Mouse (Mus musculus): ENCODE measurements around the gene BC100530. TPM values are rescaled to one million over a fixed set of nuclear protein-coding genes. Genes with fewer than 3 reads are reported as not detected.
"Not testable (repeated sequence)": the region's sequence is repeated elsewhere in the genome, so short reads cannot be mapped to it uniquely, and the experiment has no call there.

The BC100530 gene
- polyA plus RNA-seq (2014; fragmentation: Nextera tagmentation; extraction: Ambion mirVana), result 0.37 TPM in 1 of 2 replicates, not detected in the other

GRCm38 (mm10) chr16:36367648-36368047 is at the start of gene BC100530:
Gene BC100530, minus strand, starts transcription at chr16:36367748.
- not testable (repeated sequence) for DNase-seq; H3K4me2 ChIP-seq (ENCODE audit: low read length); H3K27me3 ChIP-seq (ENCODE audit: control insufficient read depth, insufficient read depth, low read length); H3K9ac ChIP-seq (replicated peaks; ENCODE audit: low read length); ATAC-seq (ENCODE audit: low FRiP score, low TSS enrichment); H3K4me1 ChIP-seq (ENCODE audit: control insufficient read depth, insufficient read depth, low read length); H3K9me3 ChIP-seq (ENCODE audit: control insufficient read depth, low read length); H3K27ac ChIP-seq (replicated peaks; ENCODE audit: low read depth, low read length); H3K36me3 ChIP-seq (ENCODE audit: control insufficient read depth, insufficient read depth, low read length); H3K4me3 ChIP-seq (replicated peaks; ENCODE audit: low read depth, low read length)
- WGBS, result 86% methylated on average over 3 of the region's 3 CpGs

DNA sequence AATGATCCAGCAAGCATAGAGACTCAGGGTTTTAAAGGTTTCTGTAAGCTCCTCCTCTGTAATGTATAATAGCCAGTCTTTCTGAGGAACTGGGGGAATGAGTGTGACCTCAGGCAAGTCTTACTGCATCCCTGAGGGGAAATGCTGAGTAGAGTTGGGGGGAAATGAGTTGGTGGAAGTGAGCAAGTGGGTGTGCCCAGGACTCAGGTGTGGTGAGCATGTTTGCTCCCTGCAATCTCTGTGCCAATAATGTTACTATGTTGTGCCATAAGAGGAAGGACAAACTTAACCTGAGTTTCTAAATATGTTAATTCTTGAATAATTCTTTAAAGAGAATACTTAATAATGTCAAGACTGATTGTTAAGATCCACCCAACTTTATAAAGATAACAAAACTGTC is 40.8 kb upstream of the BC100530 start, which contains the start of gene Stfa2:
Stfa2 (minus strand) TSS at position 101 of the 400 bp plus-strand sequence.
- H3K9ac ChIP-seq (replicated peaks; ENCODE audit: low read length), result no peak within 1 kb of the TSS
- no peaks in the 10 kb centered on the region for H3K9me3 ChIP-seq (ENCODE audit: control insufficient read depth, low read length)
- no peak within 1 kb of the TSS for H3K4me2 ChIP-seq (ENCODE audit: low read length)
- no peak for ATAC-seq (ENCODE audit: low FRiP score, low TSS enrichment)
- no peaks in the 10 kb centered on the region for H3K4me1 ChIP-seq (ENCODE audit: control insufficient read depth, insufficient read depth, low read length)
- no peak for DNase-seq
- H3K27me3 ChIP-seq (ENCODE audit: control insufficient read depth, insufficient read depth, low read length), result no peaks in the 10 kb centered on the region
- H3K27ac ChIP-seq (replicated peaks; ENCODE audit: low read depth, low read length), result no peak within 1 kb of the TSS
- H3K4me3 ChIP-seq (replicated peaks; ENCODE audit: low read depth, low read length), result no peak within 1 kb of the TSS
- H3K36me3 ChIP-seq (ENCODE audit: control insufficient read depth, insufficient read depth, low read length), result no peaks in the 10 kb centered on the region

- H3K27ac ChIP-seq (replicated peaks; ENCODE audit: low read depth, low read length), result no peak overlapping the region
- H3K4me3 ChIP-seq (replicated peaks; ENCODE audit: low read depth, low read length), result no peak overlapping the region
- 31% methylated on average over 4 of the region's 4 CpGs for WGBS
Observed at GRCm38 (mm10) chr16:36389060-36389459, 21.5 kb upstream of the BC100530 start.

DNA sequence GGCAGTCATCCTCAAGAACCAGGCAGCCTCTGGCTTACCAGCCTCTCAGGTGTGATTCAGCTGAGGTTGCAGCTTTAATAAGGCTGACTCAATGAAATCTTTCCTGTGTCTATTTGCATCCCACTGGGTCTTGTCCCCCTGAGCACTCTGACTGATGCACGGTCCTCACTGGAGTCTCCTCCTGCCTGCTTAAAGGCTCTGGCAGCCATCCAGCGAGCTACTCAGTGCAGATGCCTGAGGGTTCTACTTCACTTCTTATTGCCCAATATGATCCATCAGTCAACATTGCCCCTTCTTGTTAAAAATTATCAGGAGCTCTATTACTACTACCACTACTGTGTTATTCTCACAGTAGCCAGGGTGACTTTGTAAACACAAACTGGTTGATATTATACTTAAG is 30.4 kb downstream of the BC100530 start:
- no peaks in the 10 kb centered on the region for H3K4me1 ChIP-seq (ENCODE audit: control insufficient read depth, insufficient read depth, low read length)
- ATAC-seq (ENCODE audit: low FRiP score, low TSS enrichment) (no peak), DNase-seq (peak; percentile 6)
- H3K9ac ChIP-seq (replicated peaks; ENCODE audit: low read length), result no peak overlapping the region
- H3K27me3 ChIP-seq (ENCODE audit: control insufficient read depth, insufficient read depth, low read length), result no peaks in the 10 kb centered on the region
- H3K27ac ChIP-seq (replicated peaks; ENCODE audit: low read depth, low read length), result no peak overlapping the region
- H3K4me3 ChIP-seq (replicated peaks; ENCODE audit: low read depth, low read length), result no peak overlapping the region
- no peak overlapping the region for H3K4me2 ChIP-seq (ENCODE audit: low read length)
- no peaks in the 10 kb centered on the region for H3K36me3 ChIP-seq (ENCODE audit: control insufficient read depth, insufficient read depth, low read length)
- WGBS, result 74% methylated on average over 2 of the region's 2 CpGs
- H3K9me3 ChIP-seq (ENCODE audit: control insufficient read depth, low read length), result no peaks in the 10 kb centered on the region

More at GRCm38 (mm10) chr16:36389060-36389459, 21.5 kb upstream of the BC100530 start:
- Histone ChIP-seq H3K27me3 (ENCODE audit: control insufficient read depth, insufficient read depth, low read length) (no peaks in the 10 kb centered on the region), H3K4me2 (ENCODE audit: low read length) (no peak overlapping the region), H3K9ac (replicated peaks; ENCODE audit: low read length) (no peak overlapping the region), H3K9me3 (ENCODE audit: control insufficient read depth, low read length) (no peaks in the 10 kb centered on the region), H3K36me3 (ENCODE audit: control insufficient read depth, insufficient read depth, low read length) (no peaks in the 10 kb centered on the region), H3K4me1 (ENCODE audit: control insufficient read depth, insufficient read depth, low read length) (no peaks in the 10 kb centered on the region)
- no peak for DNase-seq
- ATAC-seq (ENCODE audit: low FRiP score, low TSS enrichment), result no peak

DNA sequence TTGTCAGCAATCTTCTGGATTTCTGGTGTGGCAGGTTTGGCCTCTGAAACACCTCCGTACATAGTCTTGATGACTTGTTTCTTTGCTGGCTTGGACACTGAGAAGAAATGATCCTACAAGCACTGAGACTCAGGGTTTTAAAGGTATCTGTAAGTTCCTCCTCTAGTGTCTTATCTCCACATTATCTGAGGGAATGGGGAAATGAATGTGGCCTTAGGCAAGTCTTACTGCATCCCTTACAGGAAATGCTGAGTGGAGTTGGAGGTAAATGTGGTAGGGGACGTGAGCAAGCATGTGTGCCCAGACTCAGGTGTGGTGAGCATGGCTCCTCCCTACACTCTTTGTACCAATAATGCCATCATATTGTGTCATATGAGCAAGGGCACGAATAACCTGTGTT is 33.3 kb downstream of the BC100530 start, which contains the start of gene BC117090:
BC117090 (minus strand) TSS at position 101 of the 400 bp plus-strand sequence.
- Histone ChIP-seq H3K4me2 (ENCODE audit: low read length) (no peak within 1 kb of the TSS), H3K4me1 (ENCODE audit: control insufficient read depth, insufficient read depth, low read length) (no peaks in the 10 kb centered on the region), H3K27ac (replicated peaks; ENCODE audit: low read depth, low read length) (no peak within 1 kb of the TSS), H3K36me3 (ENCODE audit: control insufficient read depth, insufficient read depth, low read length) (no peaks in the 10 kb centered on the region), H3K9ac (replicated peaks; ENCODE audit: low read length) (no peak within 1 kb of the TSS), H3K4me3 (replicated peaks; ENCODE audit: low read depth, low read length) (no peak within 1 kb of the TSS), H3K27me3 (ENCODE audit: control insufficient read depth, insufficient read depth, low read length) (no peaks in the 10 kb centered on the region), H3K9me3 (ENCODE audit: control insufficient read depth, low read length) (no peaks in the 10 kb centered on the region)
- WGBS, result 84% methylated on average over 3 of the region's 3 CpGs
- DNase-seq, result no peak
- no peak for ATAC-seq (ENCODE audit: low FRiP score, low TSS enrichment)

DNA sequence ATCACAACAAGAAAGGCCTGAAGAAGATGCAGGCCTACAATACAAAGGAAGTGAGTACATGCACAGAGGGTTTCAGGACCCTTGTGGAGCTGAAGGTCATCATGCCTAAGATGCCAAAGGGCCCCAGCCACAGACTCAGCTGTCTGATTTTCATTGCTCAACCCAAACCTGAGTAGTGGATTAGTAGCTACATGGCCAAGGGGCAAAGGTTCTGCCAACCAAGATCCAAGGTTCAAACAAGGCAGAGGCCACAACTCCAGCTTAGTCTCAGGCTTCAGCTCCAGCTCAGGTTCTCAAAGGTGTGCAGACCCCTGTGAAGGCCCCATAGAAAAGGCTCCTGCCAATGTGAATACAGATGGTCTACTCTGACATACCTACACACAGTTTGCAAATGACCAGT is 48.3 kb downstream of the BC100530 start:
- Histone ChIP-seq H3K27me3 (ENCODE audit: control insufficient read depth, insufficient read depth, low read length) (no peaks in the 10 kb centered on the region), H3K9ac (replicated peaks; ENCODE audit: low read length) (no peak overlapping the region), H3K4me2 (ENCODE audit: low read length) (no peak overlapping the region), H3K9me3 (ENCODE audit: control insufficient read depth, low read length) (no peaks in the 10 kb centered on the region), H3K4me1 (ENCODE audit: control insufficient read depth, insufficient read depth, low read length) (no peaks in the 10 kb centered on the region), H3K36me3 (ENCODE audit: control insufficient read depth, insufficient read depth, low read length) (no peaks in the 10 kb centered on the region), H3K27ac (replicated peaks; ENCODE audit: low read depth, low read length) (no peak overlapping the region), H3K4me3 (replicated peaks; ENCODE audit: low read depth, low read length) (no peak overlapping the region)
- DNase-seq, result no peak
- no peak for ATAC-seq (ENCODE audit: low FRiP score, low TSS enrichment)

GRCm38 (mm10) chr16:36316111-36316510 is 51.4 kb downstream of the BC100530 start:
- WGBS, result 85% methylated on average over 6 of the region's 6 CpGs
- H3K27me3 ChIP-seq (ENCODE audit: control insufficient read depth, insufficient read depth, low read length); ATAC-seq (ENCODE audit: low FRiP score, low TSS enrichment): not testable (repeated sequence)

More at GRCm38 (mm10) chr16:36316111-36316510, 51.4 kb downstream of the BC100530 start:
- DNase-seq; H3K4me2 ChIP-seq (ENCODE audit: low read length); H3K9me3 ChIP-seq (ENCODE audit: control insufficient read depth, low read length); H3K4me1 ChIP-seq (ENCODE audit: control insufficient read depth, insufficient read depth, low read length); H3K4me3 ChIP-seq (replicated peaks; ENCODE audit: low read depth, low read length); H3K36me3 ChIP-seq (ENCODE audit: control insufficient read depth, insufficient read depth, low read length); H3K27ac ChIP-seq (replicated peaks; ENCODE audit: low read depth, low read length); H3K9ac ChIP-seq (replicated peaks; ENCODE audit: low read length): not testable (repeated sequence)

Other genes starting within 250 kb of the BC100530 start
- not detected in 2 replicates for gene Csta1, start 236.5 kb downstream of the BC100530 start, polyA plus RNA-seq (2014; fragmentation: Nextera tagmentation; extraction: Ambion mirVana)
- not detected in 2 replicates for gene Stfa2l1, start 210.9 kb downstream of the BC100530 start, polyA plus RNA-seq (2014; fragmentation: Nextera tagmentation; extraction: Ambion mirVana)
- gene Gm5483, start 183.5 kb downstream of the BC100530 start, polyA plus RNA-seq (2014; fragmentation: Nextera tagmentation; extraction: Ambion mirVana), result not detected in 2 replicates
- not detected in 2 replicates for gene Gm5416, start 157.3 kb downstream of the BC100530 start, polyA plus RNA-seq (2014; fragmentation: Nextera tagmentation; extraction: Ambion mirVana)
- gene 2010005H15Rik, start 146.3 kb downstream of the BC100530 start, polyA plus RNA-seq (2014; fragmentation: Nextera tagmentation; extraction: Ambion mirVana), result not detected in 2 replicates
- not detected in 2 replicates for gene Stfa1, start 90.8 kb downstream of the BC100530 start, polyA plus RNA-seq (2014; fragmentation: Nextera tagmentation; extraction: Ambion mirVana)
- not detected in 2 replicates for gene BC117090, start 33.4 kb downstream of the BC100530 start, polyA plus RNA-seq (2014; fragmentation: Nextera tagmentation; extraction: Ambion mirVana)
- gene Stfa2, start 40.7 kb upstream of the BC100530 start, polyA plus RNA-seq (2014; fragmentation: Nextera tagmentation; extraction: Ambion mirVana), result not detected in 2 replicates
- gene Stfa3, start 87.6 kb upstream of the BC100530 start, polyA plus RNA-seq (2014; fragmentation: Nextera tagmentation; extraction: Ambion mirVana), result not detected in 2 replicates
- 0.05 and 0.23 TPM in 2 replicates for gene Casr, start 194.4 kb upstream of the BC100530 start, polyA plus RNA-seq (2014; fragmentation: Nextera tagmentation; extraction: Ambion mirVana)

Data from midbrain, embryonic 14.5 days (tissue).